Mouse (Mus musculus) spleen, postnatal 14 days (tissue): Measurements from ENCODE around the gene Galk2.

Experiments
- DNase-seq, 2 experiments: peaks; one replicate each; pipeline ENCODE4 v3.0.0; 2021 to 2022; ENCODE audit warnings: low spot score in 2 of 2

The Galk2 gene

GRCm38 (mm10) chr2:125858521-125859280 is at the start of gene Galk2, which contains the start of gene Cops2:
Galk2 (plus strand) TSS chr2:125859109.
Cops2 (minus strand) TSS chr2:125859139.
- peak; percentile 80 to 84 for DNase-seq

- DNase-seq, result no peak
Observed at GRCm38 (mm10) chr2:125809551-125809950, 49.4 kb upstream of the Galk2 start.

GRCm38 (mm10) chr2:125811332-125811731 is 47.6 kb upstream of the Galk2 start:
- DNase-seq, result no peak

- DNase-seq, result no peak
Observed at GRCm38 (mm10) chr2:125813972-125814595, 44.8 kb upstream of the Galk2 start.

GRCm38 (mm10) chr2:125820397-125820796 is 38.5 kb upstream of the Galk2 start:
- DNase-seq, result no peak

- no peak for DNase-seq
Observed at GRCm38 (mm10) chr2:125826201-125826600, 32.7 kb upstream of the Galk2 start.

GRCm38 (mm10) chr2:125827898-125828297 is 31.0 kb upstream of the Galk2 start:
- DNase-seq, result no peak

GRCm38 (mm10) chr2:125829924-125830323 is 29.0 kb upstream of the Galk2 start:
- no peak for DNase-seq

- no peak for DNase-seq
Observed at GRCm38 (mm10) chr2:125838091-125838490, 20.8 kb upstream of the Galk2 start.

GRCm38 (mm10) chr2:125838708-125839284 is 20.1 kb upstream of the Galk2 start:
- DNase-seq, result no peak

GRCm38 (mm10) chr2:125851237-125851636 is 7.7 kb upstream of the Galk2 start:
- no peak for DNase-seq

- DNase-seq, result no peak
Observed at GRCm38 (mm10) chr2:125857707-125858106, 1.2 kb upstream of the Galk2 start.

GRCm38 (mm10) chr2:125863799-125864198 is 4.9 kb downstream of the Galk2 start:
- DNase-seq, result no peak

GRCm38 (mm10) chr2:125864551-125864950 is 5.6 kb downstream of the Galk2 start:
- DNase-seq, result no peak

- no peak for DNase-seq
Observed at GRCm38 (mm10) chr2:125865585-125865984, 6.7 kb downstream of the Galk2 start.

GRCm38 (mm10) chr2:125866058-125866740 is 7.3 kb downstream of the Galk2 start:
- peak; percentile 18 to 24 for DNase-seq

- DNase-seq, result no peak
Observed at GRCm38 (mm10) chr2:125868301-125868700, 9.4 kb downstream of the Galk2 start.

GRCm38 (mm10) chr2:125870159-125870558 is 11.2 kb downstream of the Galk2 start:
- DNase-seq, result no peak

GRCm38 (mm10) chr2:125885891-125886576 is 27.1 kb downstream of the Galk2 start:
- DNase-seq, result no peak

- DNase-seq, result no peak
Observed at GRCm38 (mm10) chr2:125893096-125893495, 34.2 kb downstream of the Galk2 start.

GRCm38 (mm10) chr2:125895099-125895498 is 36.2 kb downstream of the Galk2 start:
- no peak for DNase-seq

GRCm38 (mm10) chr2:125896355-125896754 is 37.4 kb downstream of the Galk2 start:
- no peak for DNase-seq
